Mouse (Mus musculus) MEL (cell line): ENCODE measurements around the gene Grb2. TPM values are rescaled to one million over a fixed set of nuclear protein-coding genes. Genes with fewer than 3 reads are reported as not detected.
A peak's percentile ranks its signal among the peaks of the same experiment; 100 is the strongest.

Experiments
- DNase-seq: peaks from one replicate; pipeline ENCODE4 v3.0.0; 2011; ENCODE audit warnings: low read depth, low spot score
- H3K27ac ChIP-seq: 2 replicates; pipeline ENCODE4 v1.5.1; 2012; ENCODE audit warnings: low read depth, mild to moderate bottlenecking, control low read depth, low read length, moderate library complexity; ENCODE audit not compliant: control insufficient read depth
- H3K27me3 ChIP-seq, 2 experiments: fragments of 150-350 bp in 1 of 2; sonication (generic) in 1 of 2; 2 replicates each; pipeline ENCODE4 v1.6.1; 2012; ENCODE audit warnings: low read length in 2 of 2, mild to moderate bottlenecking in 2 of 2, improper control_type of control experiment in 1 of 2, moderate library complexity in 1 of 2; ENCODE audit not compliant: insufficient read depth in 2 of 2, control insufficient read depth in 1 of 2
- H3K36me3 ChIP-seq, 2 experiments: 2 replicates each; pipeline ENCODE4 v1.6.1; 2012 to 2014; ENCODE audit warnings: low read length in 2 of 2, improper control_type of control experiment in 1 of 2, inconsistent platforms in 1 of 2, mild to moderate bottlenecking in 1 of 2; ENCODE audit not compliant: insufficient read depth in 2 of 2, control insufficient read depth in 1 of 2
- H3K4me1 ChIP-seq, 2 experiments: fragments of 150-350 bp in 1 of 2; sonication (generic) in 1 of 2; 2 replicates each; pipeline ENCODE4 v1.6.1; 2012; ENCODE audit warnings: low read length in 2 of 2, improper control_type of control experiment in 1 of 2, mild to moderate bottlenecking in 1 of 2; ENCODE audit not compliant: insufficient read depth in 2 of 2, control insufficient read depth in 1 of 2
- H3K4me3 ChIP-seq, 2 experiments: fragments of 150-350 bp in 1 of 2; sonication (generic) in 1 of 2; 2 replicates each; pipeline ENCODE4 v1.5.1; 2012; ENCODE audit warnings: low read depth in 2 of 2, low read length in 2 of 2, mild to moderate bottlenecking in 2 of 2, moderate library complexity in 2 of 2, control low read depth in 1 of 2, improper control_type of control experiment in 1 of 2; ENCODE audit not compliant: control insufficient read depth in 1 of 2, insufficient read depth in 1 of 2
- H3K79me2 ChIP-seq: 2 replicates; pipeline ENCODE4 v1.6.1; 2012; ENCODE audit warnings: mild to moderate bottlenecking, low read length, moderate library complexity; ENCODE audit not compliant: control insufficient read depth, poor library complexity, insufficient read depth
- H3K9ac ChIP-seq: 2 replicates; pipeline ENCODE4 v1.6.1; 2012; ENCODE audit warnings: low read depth, mild to moderate bottlenecking, control low read depth, low read length, moderate library complexity; ENCODE audit not compliant: control insufficient read depth, poor library complexity, severe bottlenecking
- H3K9me3 ChIP-seq: fragments of 150-350 bp; sonication (generic); replicated peaks from 2 replicates; pipeline ENCODE4 v1.6.1; 2012; ENCODE audit warnings: mild to moderate bottlenecking, low read length, improper control_type of control experiment, moderate library complexity; ENCODE audit not compliant: insufficient read depth
- CHD1 ChIP-seq: IDR thresholded peaks from 2 replicates; pipeline ENCODE4 v1.6.1; 2012; ENCODE audit warnings: low read depth, mild to moderate bottlenecking, inconsistent platforms, low read length, improper control_type of control experiment
- ELF1 ChIP-seq: IDR thresholded peaks from 2 replicates; pipeline ENCODE4 v1.6.1; 2014; ENCODE audit warnings: low read depth, mild to moderate bottlenecking, inconsistent platforms, low read length, improper control_type of control experiment, moderate library complexity
- EP300 ChIP-seq, 2 experiments: IDR thresholded peaks; 2 replicates each; pipeline ENCODE4 v1.6.1; 2011; ENCODE audit warnings: improper control_type of control experiment in 2 of 2, low read length in 2 of 2, low read depth in 1 of 2, mild to moderate bottlenecking in 1 of 2
- ETS1 ChIP-seq: IDR thresholded peaks from 2 replicates; pipeline ENCODE4 v1.6.1; 2012; ENCODE audit warnings: low read depth, mild to moderate bottlenecking, inconsistent platforms, low read length, improper control_type of control experiment, moderate library complexity
- GATA1 ChIP-seq: IDR thresholded peaks from 2 replicates; pipeline ENCODE4 v1.6.1; 2011; ENCODE audit warnings: low read depth, low read length, improper control_type of control experiment
- HCFC1 ChIP-seq: IDR thresholded peaks from 2 replicates; pipeline ENCODE4 v1.6.1; 2012; ENCODE audit warnings: low read depth, mild to moderate bottlenecking, inconsistent platforms, low read length, improper control_type of control experiment, moderate library complexity
- JUND ChIP-seq: IDR thresholded peaks from 2 replicates; pipeline ENCODE4 v1.6.1; 2011; ENCODE audit warnings: low read depth, mild to moderate bottlenecking, improper control_type of control experiment, low read length
- MAZ ChIP-seq: IDR thresholded peaks from 2 replicates; pipeline ENCODE4 v1.6.1; 2012; ENCODE audit warnings: low read depth, mild to moderate bottlenecking, inconsistent platforms, low read length, improper control_type of control experiment
- MEF2A ChIP-seq: IDR thresholded peaks from 2 replicates; pipeline ENCODE4 v1.6.1; 2014; ENCODE audit warnings: low read depth, mild to moderate bottlenecking, inconsistent platforms, low read length, improper control_type of control experiment; ENCODE audit not compliant: poor library complexity, insufficient replicate concordance, severe bottlenecking; ENCODE audit errors: extremely low read depth
- MYC ChIP-seq: IDR thresholded peaks from 2 replicates; pipeline ENCODE4 v1.6.1; 2011; ENCODE audit warnings: low read depth, mild to moderate bottlenecking, low read length, improper control_type of control experiment, moderate library complexity
- NELFE ChIP-seq: IDR thresholded peaks from 2 replicates; pipeline ENCODE4 v1.6.1; 2011; ENCODE audit warnings: low read depth, low read length, improper control_type of control experiment
- NRF1 ChIP-seq: IDR thresholded peaks from 2 replicates; pipeline ENCODE4 v1.6.1; 2014; ENCODE audit warnings: low read depth, mild to moderate bottlenecking, inconsistent platforms, low read length, improper control_type of control experiment, moderate library complexity; ENCODE audit not compliant: poor library complexity, insufficient read depth, severe bottlenecking
- POLR2A ChIP-seq, 2 experiments: IDR thresholded peaks; 2 replicates each; pipeline ENCODE4 v1.6.1; 2011 to 2012; ENCODE audit warnings: low read length in 2 of 2, mild to moderate bottlenecking in 2 of 2, control low read depth in 1 of 2, improper control_type of control experiment in 1 of 2, low read depth in 1 of 2, moderate library complexity in 1 of 2; ENCODE audit not compliant: control insufficient read depth in 1 of 2, insufficient read depth in 1 of 2, poor library complexity in 1 of 2
- POLR2AphosphoS2 ChIP-seq: IDR thresholded peaks from 2 replicates; pipeline ENCODE4 v1.6.1; 2011; ENCODE audit warnings: low read length, improper control_type of control experiment
- RAD21 ChIP-seq: IDR thresholded peaks from 2 replicates; pipeline ENCODE4 v1.6.1; 2011; ENCODE audit warnings: mild to moderate bottlenecking, low read depth, low read length, improper control_type of control experiment
- SIN3A ChIP-seq: IDR thresholded peaks from 2 replicates; pipeline ENCODE4 v1.6.1; 2012; ENCODE audit warnings: low read length, improper control_type of control experiment, inconsistent platforms
- TBP ChIP-seq: IDR thresholded peaks from 2 replicates; pipeline ENCODE4 v1.8.0; 2011; ENCODE audit warnings: low read depth, low read length, improper control_type of control experiment
- USF1 ChIP-seq: IDR thresholded peaks from 2 replicates; pipeline ENCODE4 v1.6.1; 2014; ENCODE audit warnings: low read depth, mild to moderate bottlenecking, inconsistent platforms, low read length, improper control_type of control experiment, moderate library complexity
- ZKSCAN1 ChIP-seq: IDR thresholded peaks from 2 replicates; pipeline ENCODE4 v1.6.1; 2012; ENCODE audit warnings: low read depth, mild to moderate bottlenecking, inconsistent platforms, low read length, improper control_type of control experiment, moderate library complexity
- ZMIZ1 ChIP-seq: IDR thresholded peaks from 2 replicates; pipeline ENCODE4 v1.6.1; 2012; ENCODE audit warnings: low read depth, mild to moderate bottlenecking, inconsistent platforms, low read length, improper control_type of control experiment, moderate library complexity
- polyA plus RNA-seq, 2 experiments: library from polyadenylated mRNA; stranded (reverse) in 1 of 2; unstranded in 1 of 2; fragments of >175 nt in 1 of 2; fragments of >200 nt in 1 of 2; gene quantifications; 2 replicates each; pipeline versions ENCODE4 v1.2.1 to v1.2.4; 2012; ENCODE audit warnings: low replicate concordance in 2 of 2, low read depth in 1 of 2; ENCODE audit not compliant: insufficient read length in 2 of 2, insufficient read depth in 1 of 2, missing spikeins in 1 of 2
- total RNA-seq: library from RNA; depleted of rRNA; stranded (reverse); fragments of 300-350 nt; gene quantifications from 2 replicates; pipeline ENCODE4 v1.2.3, GENCODE M21; 2012

Grb2 gene
- total and polyA plus RNA-seq, 3 experiments = 75.3 to 261 TPM; not detected in 1

GRCm38 (mm10) chr11:115674235-115674865 lies 34.0 kb downstream of the Grb2 start (continued):
- TF ChIP-seq ELF1 (peak; percentile 44; the same call in 1 of the 2 replicates), MYC (no peak), NELFE (no peak), MAZ (0 out of 2 replicates have a peak, but pooled peaks have one; percentile 24), POLR2A (IDR thresholded peaks at IDR 0.05; ENCODE audit: control insufficient read depth in 1 of 2, insufficient read depth in 1 of 2, low read depth in 1 of 2, low read length in 2 of 2, poor library complexity in 1 of 2) (no peak), USF1 (no peak), MEF2A (no peak), TBP (no peak), JUND (no peak), NRF1 (no peak), RAD21 (no peak), POLR2AphosphoS2 (no peak), ZMIZ1 (no peak), ZKSCAN1 (no peak), SIN3A (peak; percentile 79), HCFC1 (no peak), GATA1 (peak; percentile 80), EP300 (IDR thresholded peaks at IDR 0.05; ENCODE audit: low read depth in 1 of 2, low read length in 2 of 2) (peak; percentile 81 to 86), CHD1 (no peak)

- no peak for DNase-seq
- Histone ChIP-seq H3K9me3 (no peaks in the 10 kb centered on the region), H3K27me3 (no peaks in the 10 kb centered on the region), H3K4me1 (peaks cover 16 to 35% of the 10 kb centered on the region in 2 experiments), H3K36me3 (peaks cover 36 to 48% of the 10 kb centered on the region in 2 experiments), H3K9ac (no peak overlapping the region), H3K27ac (peak overlapping the region; percentile 30; the same call in 1 of the 2 replicates), H3K79me2 (peaks cover 90% of the 10 kb centered on the region), H3K4me3 (no peak overlapping the region)
- TF ChIP-seq ETS1 (no peak), NELFE (no peak)
Observed at GRCm38 (mm10) chr11:115673471-115674234, 34.7 kb downstream of the Grb2 start.
